Mouse (Mus musculus) liver, embryonic 15.5 days (tissue): ENCODE results near the gene Yaf2. TPM values are rescaled to one million over a fixed set of nuclear protein-coding genes. Genes with fewer than 3 reads are reported as not detected.

Source experiments
- ATAC-seq: fragments of 200-750 bp; cut with Nextera tagmentation; 2 replicates; pipeline ENCODE4 v1.8.0; 2017; ENCODE audit warnings: moderate number of reproducible peaks, mild to moderate bottlenecking, moderate library complexity; ENCODE audit not compliant: insufficient read depth
- H3K27ac ChIP-seq: fragments of 300-500 bp; sonication (generic); replicated peaks from 2 replicates; pipeline ENCODE4 v1.5.1; 2015; ENCODE audit warnings: mild to moderate bottlenecking, inconsistent platforms
- H3K27me3 ChIP-seq: fragments of 300-500 bp; sonication (generic); 2 replicates; pipeline ENCODE4 v1.6.1; 2015; ENCODE audit warnings: mild to moderate bottlenecking, inconsistent platforms
- H3K36me3 ChIP-seq: fragments of 300-500 bp; sonication (generic); replicated peaks from 2 replicates; pipeline ENCODE4 v1.6.1; 2015; ENCODE audit warnings: moderate library complexity, mild to moderate bottlenecking, inconsistent platforms
- H3K4me1 ChIP-seq: fragments of 300-500 bp; sonication (generic); replicated peaks from 2 replicates; pipeline ENCODE4 v1.6.1; 2015; ENCODE audit warnings: inconsistent platforms
- H3K4me2 ChIP-seq: fragments of 300-500 bp; sonication (generic); 2 replicates; pipeline ENCODE4 v1.6.1; 2015; ENCODE audit warnings: moderate library complexity, mild to moderate bottlenecking, inconsistent platforms
- H3K4me3 ChIP-seq: fragments of 300-500 bp; sonication (generic); replicated peaks from 2 replicates; pipeline ENCODE4 v1.5.1; 2015; ENCODE audit warnings: mild to moderate bottlenecking, inconsistent platforms
- H3K9ac ChIP-seq: fragments of 300-500 bp; sonication (generic); 2 replicates; pipeline ENCODE4 v1.6.1; 2015; ENCODE audit warnings: moderate library complexity, mild to moderate bottlenecking, inconsistent platforms
- H3K9me3 ChIP-seq: fragments of 300-500 bp; sonication (generic); replicated peaks from 2 replicates; pipeline ENCODE4 v1.6.1; 2016; ENCODE audit warnings: inconsistent platforms
- WGBS: fragments of 180-500 bp; shearing (Covaris S2); methylation state at CpG from one replicate; pipeline ENCODE4 v1.1.7; 2015; ENCODE audit warnings: mixed read lengths; ENCODE audit not compliant: insufficient replicate concordance; 5-methylcytosine and 5-hydroxymethylcytosine counted together
- polyA plus RNA-seq: library from polyadenylated mRNA; unstranded; fragments of >200 nt; fragmentation: Nextera tagmentation; extraction: Ambion mirVana; gene quantifications from 2 replicates; pipeline ENCODE4 v1.2.1, GENCODE M21; 2015

Yaf2 gene
- polyA plus RNA-seq, 1 experiment from 2014 or later, result 25.9 TPM

GRCm38 (mm10) chr15:93287628-93288027 is 49.1 kb downstream of the Yaf2 start:
- 0 out of 2 replicates have a peak, but pooled peaks cover 12% of the 10 kb centered on the region for H3K36me3 ChIP-seq
- H3K27me3 ChIP-seq, result no peaks in the 10 kb centered on the region
- H3K4me2 ChIP-seq, result no peak overlapping the region
- WGBS, result 48% methylated on average over 2 of the region's 2 CpGs
- no peak overlapping the region for H3K4me3 ChIP-seq
- H3K9ac ChIP-seq, result no peak overlapping the region
- ATAC-seq, result no peak
- H3K4me1 ChIP-seq, result peaks cover 43% of the 10 kb centered on the region
- H3K9me3 ChIP-seq, result no peaks in the 10 kb centered on the region
- no peak overlapping the region for H3K27ac ChIP-seq

GRCm38 (mm10) chr15:93285244-93285643 is 51.5 kb downstream of the Yaf2 start:
- no peak overlapping the region for H3K9ac ChIP-seq
- H3K27me3 ChIP-seq, result no peaks in the 10 kb centered on the region
- no peak for ATAC-seq
- H3K27ac ChIP-seq, result peak overlapping the region; percentile 42; the same call in 1 of the 2 replicates
- no peaks in the 10 kb centered on the region for H3K9me3 ChIP-seq
- H3K4me3 ChIP-seq, result no peak overlapping the region
- 70% methylated on average over 15 of the region's 15 CpGs for WGBS
- H3K36me3 ChIP-seq, result 0 out of 2 replicates have a peak, but pooled peaks cover 18% of the 10 kb centered on the region
- peak overlapping the region; percentile 11; the same call in 1 of the 2 replicates for H3K4me2 ChIP-seq
- H3K4me1 ChIP-seq, result peaks cover 43% of the 10 kb centered on the region

- Histone ChIP-seq H3K9ac (no peak overlapping the region), H3K4me2 (peak overlapping the region; percentile 40), H3K4me3 (no peak overlapping the region), H3K36me3 (0 out of 2 replicates have a peak, but pooled peaks cover 13% of the 10 kb centered on the region), H3K4me1 (peaks cover 43% of the 10 kb centered on the region), H3K27ac (peak overlapping the region; percentile 75; the same call in 1 of the 2 replicates), H3K27me3 (no peaks in the 10 kb centered on the region), H3K9me3 (no peaks in the 10 kb centered on the region)
- ATAC-seq, result peak; percentile 84
- WGBS, result 43% methylated on average over 6 of the region's 6 CpGs
Observed at GRCm38 (mm10) chr15:93284326-93284725, 52.4 kb downstream of the Yaf2 start.

- H3K4me2 ChIP-seq, result no peak overlapping the region
- no peak overlapping the region for H3K9ac ChIP-seq
- H3K27ac ChIP-seq, result no peak overlapping the region
- 0 out of 2 replicates have a peak, but pooled peaks cover 10% of the 10 kb centered on the region for H3K36me3 ChIP-seq
- no peak overlapping the region for H3K4me3 ChIP-seq
- H3K4me1 ChIP-seq, result peaks cover 37% of the 10 kb centered on the region
- H3K27me3 ChIP-seq, result no peaks in the 10 kb centered on the region
- no peaks in the 10 kb centered on the region for H3K9me3 ChIP-seq
- ATAC-seq, result no peak
- 64% methylated on average over 11 of the region's 11 CpGs for WGBS
Observed at GRCm38 (mm10) chr15:93283349-93283748, 53.4 kb downstream of the Yaf2 start.

GRCm38 (mm10) chr15:93276276-93276675 is 60.5 kb downstream of the Yaf2 start:
- Histone ChIP-seq H3K4me3 (peak overlapping the region; percentile 79), H3K9me3 (no peaks in the 10 kb centered on the region), H3K36me3 (0 out of 2 replicates have a peak, but pooled peaks cover 10% of the 10 kb centered on the region), H3K4me1 (peaks cover 36% of the 10 kb centered on the region), H3K4me2 (peak overlapping the region; percentile 89), H3K27ac (peak overlapping the region; percentile 81), H3K27me3 (no peaks in the 10 kb centered on the region), H3K9ac (peak overlapping the region; percentile 60)
- 6% methylated on average over 14 of the region's 14 CpGs for WGBS
- ATAC-seq, result no peak

GRCm38 (mm10) chr15:93275623-93276022 is 61.1 kb downstream of the Yaf2 start:
- WGBS, result under 1% methylated on average over 21 of the region's 21 CpGs
- peak overlapping the region; percentile 81 for H3K27ac ChIP-seq
- peaks cover 40% of the 10 kb centered on the region for H3K4me1 ChIP-seq
- H3K9ac ChIP-seq, result peak overlapping the region; percentile 60
- H3K9me3 ChIP-seq, result no peaks in the 10 kb centered on the region
- H3K4me3 ChIP-seq, result peak overlapping the region; percentile 79
- 0 out of 2 replicates have a peak, but pooled peaks cover 7% of the 10 kb centered on the region for H3K36me3 ChIP-seq
- peak overlapping the region; percentile 89 for H3K4me2 ChIP-seq
- peak; percentile 56 for ATAC-seq
- H3K27me3 ChIP-seq, result no peaks in the 10 kb centered on the region

GRCm38 (mm10) chr15:93274679-93275583 is 61.8 kb downstream of the Yaf2 start, which contains the start of gene Gxylt1:
TSS of gene Gxylt1 (minus strand) at chr15:93275179.
- Histone ChIP-seq H3K9ac (peak within 1 kb of the TSS; percentile 86), H3K9me3 (no peaks in the 10 kb centered on the region), H3K4me3 (peak within 1 kb of the TSS; percentile 79), H3K4me1 (peaks cover 47% of the 10 kb centered on the region), H3K4me2 (peak within 1 kb of the TSS; percentile 89), H3K36me3 (peaks cover 7% of the 10 kb centered on the region; the same call in 1 of the 2 replicates), H3K27ac (peak within 1 kb of the TSS; percentile 82), H3K27me3 (no peaks in the 10 kb centered on the region)
- under 1% methylated on average over 90 of the region's 93 CpGs for WGBS
- ATAC-seq, result peak; percentile 95

GRCm38 (mm10) chr15:93273788-93274678 is 62.7 kb downstream of the Yaf2 start:
- peak overlapping the region; percentile 89 for H3K4me2 ChIP-seq
- ATAC-seq, result no peak
- no peaks in the 10 kb centered on the region for H3K27me3 ChIP-seq
- 39% methylated on average over 19 of the region's 19 CpGs for WGBS
- H3K9me3 ChIP-seq, result no peaks in the 10 kb centered on the region
- peaks cover 48% of the 10 kb centered on the region for H3K4me1 ChIP-seq
- peak overlapping the region; percentile 79 for H3K4me3 ChIP-seq
- H3K27ac ChIP-seq, result peak overlapping the region; percentile 82
- H3K36me3 ChIP-seq, result peaks cover 13% of the 10 kb centered on the region; the same call in 1 of the 2 replicates
- peak overlapping the region; percentile 86 for H3K9ac ChIP-seq

- Histone ChIP-seq H3K4me3 (peak overlapping the region; percentile 11; the same call in 1 of the 2 replicates), H3K4me2 (peak overlapping the region; percentile 89), H3K9ac (no peak overlapping the region), H3K27ac (no peak overlapping the region), H3K36me3 (peaks cover 13% of the 10 kb centered on the region; the same call in 1 of the 2 replicates), H3K9me3 (no peaks in the 10 kb centered on the region), H3K27me3 (no peaks in the 10 kb centered on the region), H3K4me1 (peaks cover 53% of the 10 kb centered on the region)
- WGBS, result 40% methylated on average over 9 of the region's 9 CpGs
- ATAC-seq, result no peak
Observed at GRCm38 (mm10) chr15:93272948-93273347, 63.8 kb downstream of the Yaf2 start.

- Histone ChIP-seq H3K36me3 (peaks cover 13% of the 10 kb centered on the region; the same call in 1 of the 2 replicates), H3K27ac (no peak overlapping the region), H3K4me1 (peaks cover 52% of the 10 kb centered on the region), H3K9ac (no peak overlapping the region), H3K4me2 (no peak overlapping the region), H3K4me3 (no peak overlapping the region), H3K27me3 (no peaks in the 10 kb centered on the region), H3K9me3 (no peaks in the 10 kb centered on the region)
- ATAC-seq, result no peak
- 56% methylated on average over 9 of the region's 9 CpGs for WGBS
Observed at GRCm38 (mm10) chr15:93270289-93270855, 66.4 kb downstream of the Yaf2 start.
